8 mouse cellular contexts compared by ENCODE assay signal in genomic region chr2:49450467-49450866, GRCm38 (mm10). TPM values are rescaled to one million over a fixed set of nuclear protein-coding genes. Genes with fewer than 3 reads are reported as not detected.
DNase-seq lines count a peak whose midpoint lies in the region; ATAC-seq and TF ChIP-seq lines count a peak whose summit lies in the region.

No protein-coding gene starts in this region.

- H3K4me2 ChIP-seq in liver, embryonic 12.5 days: peak overlapping the region; percentile 94

- no peak for ATAC-seq in liver, embryonic 12.5 days
- no peak for ATAC-seq in frontal cortex, adult (ENCODE audit: low TSS enrichment)

- H3K4me3 ChIP-seq in gastrocnemius, adult 2 months: peak overlapping the region; percentile 99
- peak overlapping the region; percentile 83 for H3K4me3 ChIP-seq in testis, adult 2 months (ENCODE audit: control insufficient read depth, low read depth, low read length)
- H3K4me3 ChIP-seq in liver, embryonic 12.5 days: peak overlapping the region; percentile 96

- no peak for TF ChIP-seq CTCF in gastrocnemius, adult 2 months (IDR thresholded peaks at IDR 0.05)
- TF ChIP-seq CTCF in testis, adult 2 months (IDR thresholded peaks at IDR 0.05; ENCODE audit: control insufficient read depth, insufficient read depth, insufficient replicate concordance, low read depth, low read length): no peak

- no peaks in the 10 kb centered on the region; the same call in 1 of the 2 replicates for H3K4me1 ChIP-seq in testis, adult 2 months (ENCODE audit: control insufficient read depth, insufficient read depth, low read length)
- H3K4me1 ChIP-seq in liver, embryonic 12.5 days: peaks cover 14% of the 10 kb centered on the region

- DNase-seq in gastrocnemius, adult 2 months: no peak
- no peak for DNase-seq in gastrocnemius, postnatal 4 days (ENCODE audit: low spot score in 2 of 2)
- no peak for DNase-seq in testis, postnatal 14 days (ENCODE audit: low spot score)
- DNase-seq in embryo, embryonic 10.5 days (ENCODE audit: low spot score): no peak
- no peak for DNase-seq in gastrocnemius, adult 8-10 months (ENCODE audit: low spot score in 2 of 2)

- no peaks in the 10 kb centered on the region for H3K36me3 ChIP-seq in testis, adult 2 months (ENCODE audit: control insufficient read depth, insufficient read depth, low read length)
- H3K36me3 ChIP-seq in liver, embryonic 12.5 days: no peaks in the 10 kb centered on the region

- H3K9me3 ChIP-seq in liver, embryonic 12.5 days (replicated peaks): no peaks in the 10 kb centered on the region

- H3K27me3 ChIP-seq in testis, adult 2 months (ENCODE audit: control insufficient read depth, insufficient read depth, low read length): no peaks in the 10 kb centered on the region
- peaks cover 11% of the 10 kb centered on the region; the same call in 1 of the 2 replicates for H3K27me3 ChIP-seq in liver, embryonic 12.5 days (replicated peaks)

- 29% methylated on average over 4 of the region's 4 CpGs for WGBS in liver, embryonic 12.5 days (ENCODE audit: insufficient replicate concordance)

- H3K9ac ChIP-seq in liver, embryonic 12.5 days: peak overlapping the region; percentile 92

- intact Hi-C loops in gastrocnemius, adult 2 months (cut with DNase I): no loop called here

- H3K27ac ChIP-seq in gastrocnemius, adult 2 months: peak overlapping the region; percentile 100
- H3K27ac ChIP-seq in testis, adult 2 months (ENCODE audit: control insufficient read depth, insufficient read depth, low read depth, low read length): no peak overlapping the region
- no peak overlapping the region for H3K27ac ChIP-seq in liver, embryonic 12.5 days

- no peak for TF ChIP-seq POLR2A in testis, adult 2 months (IDR thresholded peaks at IDR 0.05; ENCODE audit: control insufficient read depth, low read depth, low read length)

RNA-seq across cellular contexts. Expression of gene Epc2, which starts 0.8 kb away (rescaled TPM):
- total RNA-seq in gastrocnemius, adult 2 months (2021): 10 to 100 TPM; 14.1 to 17.1 TPM
- 10 to 100 TPM; 22.2 to 22.8 TPM for total RNA-seq in gastrocnemius, postnatal 4 days (2021)
- polyA plus RNA-seq in testis, adult 2 months (2012; rRNA removed): 13.1 and 13.2 TPM in 2 replicates
- polyA plus RNA-seq in liver, embryonic 12.5 days (2016; fragmentation: Nextera tagmentation; extraction: Ambion mirVana): 2.8 and 3.1 TPM in 2 replicates
- 10 to 100 TPM; 13.2 to 19.4 (median 15.8) TPM for total RNA-seq in gastrocnemius, adult 8-10 months (2022)
